Mouse (Mus musculus) heart, adult 10 weeks (tissue): Measurements from ENCODE around the gene Pcdh19. TPM values are rescaled to one million over a fixed set of nuclear protein-coding genes. Genes with fewer than 3 reads are reported as not detected.

ENCODE experiments used
- polyA plus RNA-seq: library from polyadenylated mRNA; stranded (reverse); fragments of 350-450 nt; fragmentation: Illumina TruSeq; extraction: RNeasy Lipid Tissue Mini Kit (QIAGEN cat#74804); gene quantifications from one replicate; pipeline ENCODE4 v1.2.3, GENCODE M21; 2014; ENCODE audit warnings: low read depth, low replicate concordance

The Pcdh19 gene
- polyA plus RNA-seq: 5.1 TPM

GRCm38 (mm10) chrX:133688840-133689239 is at the start of gene Pcdh19:
TSS of gene Pcdh19 (minus strand) at chrX:133688987.

Other genes starting within 250 kb of the Pcdh19 start
- gene Tnmd, start 162.0 kb upstream of the Pcdh19 start, polyA plus RNA-seq: 0.34 TPM
- 10.0 TPM for gene Tspan6, start 209.4 kb upstream of the Pcdh19 start, polyA plus RNA-seq
- gene Srpx2, start 219.4 kb upstream of the Pcdh19 start, polyA plus RNA-seq: 5.5 TPM